Mouse (Mus musculus): ENCODE data around the gene Gtpbp3.
A peak's percentile ranks its signal among the peaks of the same experiment; 100 is the strongest.

Gtpbp3 gene

GRCm38 (mm10) chr8:71487691-71488445 is at the start of gene Gtpbp3:
TSS of gene Gtpbp3 (plus strand) at chr8:71488103.
- ATAC-seq (ENCODE audit: low TSS enrichment): peak; percentile 53; the same call in 1 of the 2 replicates

- no peak for ATAC-seq (ENCODE audit: low TSS enrichment)
Observed at GRCm38 (mm10) chr8:71441404-71441803, 46.5 kb upstream of the Gtpbp3 start.

- no peak for ATAC-seq (ENCODE audit: low TSS enrichment)
Observed at GRCm38 (mm10) chr8:71445096-71445495, 42.8 kb upstream of the Gtpbp3 start.

GRCm38 (mm10) chr8:71451337-71451736 is 36.6 kb upstream of the Gtpbp3 start:
- no peak for ATAC-seq (ENCODE audit: low TSS enrichment)

- ATAC-seq (ENCODE audit: low TSS enrichment): no peak
Observed at GRCm38 (mm10) chr8:71451777-71452176, 36.1 kb upstream of the Gtpbp3 start.

- no peak for ATAC-seq (ENCODE audit: low TSS enrichment)
Observed at GRCm38 (mm10) chr8:71452669-71453068, 35.2 kb upstream of the Gtpbp3 start.

GRCm38 (mm10) chr8:71454668-71455067 is 33.2 kb upstream of the Gtpbp3 start:
- no peak for ATAC-seq (ENCODE audit: low TSS enrichment)

- ATAC-seq (ENCODE audit: low TSS enrichment): no peak
Observed at GRCm38 (mm10) chr8:71456906-71457305, 31.0 kb upstream of the Gtpbp3 start.

- ATAC-seq (ENCODE audit: low TSS enrichment): no peak
Observed at GRCm38 (mm10) chr8:71457659-71458270, 30.1 kb upstream of the Gtpbp3 start.

GRCm38 (mm10) chr8:71460716-71461115 is 27.2 kb upstream of the Gtpbp3 start:
- no peak for ATAC-seq (ENCODE audit: low TSS enrichment)

GRCm38 (mm10) chr8:71461152-71461840 is 26.6 kb upstream of the Gtpbp3 start:
- no peak for ATAC-seq (ENCODE audit: low TSS enrichment)

GRCm38 (mm10) chr8:71462191-71462590 is 25.7 kb upstream of the Gtpbp3 start:
- no peak for ATAC-seq (ENCODE audit: low TSS enrichment)

GRCm38 (mm10) chr8:71462786-71463185 is 25.1 kb upstream of the Gtpbp3 start:
- peak; percentile 31 for ATAC-seq (ENCODE audit: low TSS enrichment)

- peak; percentile 66 for ATAC-seq (ENCODE audit: low TSS enrichment)
Observed at GRCm38 (mm10) chr8:71463188-71464033, 24.5 kb upstream of the Gtpbp3 start, which contains the start of gene Abhd8. TSS of gene Abhd8 (minus strand) at chr8:71463655.

- peak; percentile 60 for ATAC-seq (ENCODE audit: low TSS enrichment)
Observed at GRCm38 (mm10) chr8:71464513-71465500, 23.1 kb upstream of the Gtpbp3 start, which contains the start of gene Mrpl34. TSS of gene Mrpl34 (plus strand) at chr8:71464959.

GRCm38 (mm10) chr8:71465733-71466132 is 22.2 kb upstream of the Gtpbp3 start:
- no peak for ATAC-seq (ENCODE audit: low TSS enrichment)

GRCm38 (mm10) chr8:71466198-71466597 is 21.7 kb upstream of the Gtpbp3 start:
- no peak for ATAC-seq (ENCODE audit: low TSS enrichment)

- no peak for ATAC-seq (ENCODE audit: low TSS enrichment)
Observed at GRCm38 (mm10) chr8:71467201-71467600, 20.7 kb upstream of the Gtpbp3 start.

- ATAC-seq (ENCODE audit: low TSS enrichment): no peak
Observed at GRCm38 (mm10) chr8:71468001-71468400, 19.9 kb upstream of the Gtpbp3 start.

- ATAC-seq (ENCODE audit: low TSS enrichment): peak; percentile 76
Observed at GRCm38 (mm10) chr8:71468916-71469315, 19.0 kb upstream of the Gtpbp3 start, which contains the start of gene Dda1. TSS of gene Dda1 (plus strand) at chr8:71469199.
